Mouse (Mus musculus) MEL-GATA-1-ER (cell line): Measurements from ENCODE around the gene Psme2b.
"Not testable (repeated sequence)": the region's sequence is repeated elsewhere in the genome, so short reads cannot be mapped to it uniquely, and the experiment has no call there.

ENCODE experiments used
- DNase-seq: peaks from one replicate; pipeline ENCODE4 v3.0.0-alpha.2; 2012; ENCODE audit warnings: low read depth; ENCODE audit errors: extremely low read depth

Psme2b gene

GRCm38 (mm10) chr11:48946090-48946489, at the start of gene Psme2b:
TSS of gene Psme2b (minus strand) at chr11:48946190.
- not testable (repeated sequence) for DNase-seq

- DNase-seq: not testable (repeated sequence)
These were observed 48.0 kb upstream of the Psme2b start, which contains the start of gene Tgtp1 for GRCm38 (mm10) chr11:48994018-48994417. TSS of gene Tgtp1 (minus strand) at chr11:48994172.

GRCm38 (mm10) chr11:48993296-48993695, 47.3 kb upstream of the Psme2b start:
- DNase-seq: not testable (repeated sequence)

- DNase-seq: not testable (repeated sequence)
These were observed 45.9 kb upstream of the Psme2b start, which contains the start of gene Gm12185 for GRCm38 (mm10) chr11:48991740-48992520. TSS of gene Gm12185 (minus strand) at chr11:48992226.

GRCm38 (mm10) chr11:48989981-48990380, 44.0 kb upstream of the Psme2b start:
- DNase-seq: not testable (repeated sequence)

GRCm38 (mm10) chr11:48988219-48988618, 42.2 kb upstream of the Psme2b start:
- not testable (repeated sequence) for DNase-seq

- DNase-seq: not testable (repeated sequence)
These were observed 36.9 kb upstream of the Psme2b start for GRCm38 (mm10) chr11:48982848-48983247.

- DNase-seq: not testable (repeated sequence)
These were observed 34.1 kb upstream of the Psme2b start for GRCm38 (mm10) chr11:48980052-48980451.

- not testable (repeated sequence) for DNase-seq
These were observed 33.3 kb upstream of the Psme2b start, which contains the start of gene 9930111J21Rik1 for GRCm38 (mm10) chr11:48979251-48979650. TSS of gene 9930111J21Rik1 (minus strand) at chr11:48979398.

GRCm38 (mm10) chr11:48978240-48978939, 32.4 kb upstream of the Psme2b start, which contains the start of gene Olfr56:
TSS of gene Olfr56 (plus strand) at chr11:48978889.
- DNase-seq: not testable (repeated sequence)

GRCm38 (mm10) chr11:48974686-48975085, 28.7 kb upstream of the Psme2b start:
- DNase-seq: not testable (repeated sequence)

- DNase-seq: not testable (repeated sequence)
These were observed 6.7 kb downstream of the Psme2b start for GRCm38 (mm10) chr11:48939286-48939685.

- not testable (repeated sequence) for DNase-seq
These were observed 10.7 kb downstream of the Psme2b start for GRCm38 (mm10) chr11:48935291-48935690.

- not testable (repeated sequence) for DNase-seq
These were observed 12.1 kb downstream of the Psme2b start for GRCm38 (mm10) chr11:48933923-48934322.

GRCm38 (mm10) chr11:48933422-48933821, 12.6 kb downstream of the Psme2b start:
- not testable (repeated sequence) for DNase-seq

GRCm38 (mm10) chr11:48928068-48928467, 17.9 kb downstream of the Psme2b start:
- not testable (repeated sequence) for DNase-seq

GRCm38 (mm10) chr11:48926437-48926836, 19.6 kb downstream of the Psme2b start:
- not testable (repeated sequence) for DNase-seq

GRCm38 (mm10) chr11:48923818-48924217, 22.2 kb downstream of the Psme2b start:
- not testable (repeated sequence) for DNase-seq

- no peak for DNase-seq
These were observed 27.6 kb downstream of the Psme2b start for GRCm38 (mm10) chr11:48918380-48918779.

- DNase-seq: no peak
These were observed 32.4 kb downstream of the Psme2b start for GRCm38 (mm10) chr11:48913611-48914010.

- no peak for DNase-seq
These were observed 37.5 kb downstream of the Psme2b start for GRCm38 (mm10) chr11:48908459-48908858.

- no peak for DNase-seq
These were observed 44.0 kb downstream of the Psme2b start, which contains the start of gene Gm5431 for GRCm38 (mm10) chr11:48902021-48902420. TSS of gene Gm5431 (minus strand) at chr11:48902214.
